Mouse (Mus musculus) activated CD4-positive, CD25-positive, alpha-beta regulatory T cell, adult 4 months (primary cell): ENCODE results near the gene Sptbn1. TPM values are rescaled to one million over a fixed set of nuclear protein-coding genes. Genes with fewer than 3 reads are reported as not detected.
A peak's percentile ranks its signal among the peaks of the same experiment; 100 is the strongest.
"Not testable (repeated sequence)": the region's sequence is repeated elsewhere in the genome, so short reads cannot be mapped to it uniquely, and the experiment has no call there.

Experiments used
- ATAC-seq: one replicate; pipeline ENCODE4 v1.8.0; 2017
- polyA plus RNA-seq, 2 experiments: library from polyadenylated mRNA; unstranded; fragments of 100-300 nt; shearing (Covaris generic); gene quantifications; one replicate each; pipeline ENCODE4 v1.2.1; 2017

Gene Sptbn1
- polyA plus RNA-seq, 2 experiments from 2014 or later: 96.3 to 98.1 TPM

GRCm38 (mm10) chr11:30255211-30255610 lies 12.8 kb downstream of the Sptbn1 start:
- not testable (repeated sequence) for ATAC-seq

- ATAC-seq: no peak
These were observed 16.6 kb downstream of the Sptbn1 start for GRCm38 (mm10) chr11:30251294-30251904.

- ATAC-seq: no peak
These were observed 18.4 kb downstream of the Sptbn1 start for GRCm38 (mm10) chr11:30249452-30250016.

GRCm38 (mm10) chr11:30247106-30247505 lies 20.9 kb downstream of the Sptbn1 start:
- no peak for ATAC-seq

GRCm38 (mm10) chr11:30246161-30246560 lies 21.8 kb downstream of the Sptbn1 start:
- ATAC-seq: no peak

GRCm38 (mm10) chr11:30244172-30244571 lies 23.8 kb downstream of the Sptbn1 start:
- ATAC-seq: no peak

GRCm38 (mm10) chr11:30243591-30243990 lies 24.4 kb downstream of the Sptbn1 start:
- no peak for ATAC-seq

- ATAC-seq: no peak
These were observed 27.1 kb downstream of the Sptbn1 start for GRCm38 (mm10) chr11:30240861-30241260.

- no peak for ATAC-seq
These were observed 30.0 kb downstream of the Sptbn1 start for GRCm38 (mm10) chr11:30237960-30238359.

GRCm38 (mm10) chr11:30236681-30237242 lies 31.2 kb downstream of the Sptbn1 start:
- no peak for ATAC-seq

GRCm38 (mm10) chr11:30235666-30236065 lies 32.3 kb downstream of the Sptbn1 start:
- no peak for ATAC-seq

- no peak for ATAC-seq
These were observed 32.8 kb downstream of the Sptbn1 start for GRCm38 (mm10) chr11:30235218-30235617.

GRCm38 (mm10) chr11:30233946-30234345 lies 34.0 kb downstream of the Sptbn1 start:
- ATAC-seq: no peak

- ATAC-seq: no peak
These were observed 35.9 kb downstream of the Sptbn1 start for GRCm38 (mm10) chr11:30232082-30232481.

- no peak for ATAC-seq
These were observed 36.6 kb downstream of the Sptbn1 start for GRCm38 (mm10) chr11:30231336-30231735.

GRCm38 (mm10) chr11:30230330-30230771 lies 37.6 kb downstream of the Sptbn1 start:
- ATAC-seq: no peak

GRCm38 (mm10) chr11:30226756-30227155 lies 41.2 kb downstream of the Sptbn1 start:
- ATAC-seq: no peak

GRCm38 (mm10) chr11:30224599-30224998 lies 43.4 kb downstream of the Sptbn1 start:
- no peak for ATAC-seq

GRCm38 (mm10) chr11:30222636-30223035 lies 45.3 kb downstream of the Sptbn1 start:
- peak; percentile 76 for ATAC-seq

GRCm38 (mm10) chr11:30221043-30221442 lies 46.9 kb downstream of the Sptbn1 start:
- ATAC-seq: no peak

- no peak for ATAC-seq
These were observed 49.6 kb downstream of the Sptbn1 start for GRCm38 (mm10) chr11:30218386-30218785.

GRCm38 (mm10) chr11:30217496-30217895 lies 50.5 kb downstream of the Sptbn1 start:
- peak; percentile 46 for ATAC-seq

GRCm38 (mm10) chr11:30211663-30212416 lies 56.1 kb downstream of the Sptbn1 start:
- ATAC-seq: no peak
